Mouse (Mus musculus) embryo, embryonic 9.5 days (tissue): Measurements from ENCODE around the gene Plod3.

Experiments
- DNase-seq: peaks from one replicate; pipeline ENCODE4 v3.0.0-alpha.2; 2017; ENCODE audit errors: extremely low spot score

Plod3 gene

GRCm38 (mm10) chr5:137024318-137024717 is 37.5 kb downstream of the Plod3 start:
- DNase-seq = no peak

GRCm38 (mm10) chr5:137025132-137025531 is 38.3 kb downstream of the Plod3 start:
- peak; percentile 76 for DNase-seq

GRCm38 (mm10) chr5:137026092-137026491 is 39.3 kb downstream of the Plod3 start, which contains the start of gene Vgf:
TSS of gene Vgf (plus strand) at chr5:137026392.
- no peak for DNase-seq

- no peak for DNase-seq
These were observed 41.9 kb downstream of the Plod3 start for GRCm38 (mm10) chr5:137028561-137029272.

- DNase-seq = no peak
These were observed 42.4 kb downstream of the Plod3 start for GRCm38 (mm10) chr5:137029273-137029585.

- peak; percentile 97 for DNase-seq
These were observed 43.0 kb downstream of the Plod3 start for GRCm38 (mm10) chr5:137029643-137030415.

GRCm38 (mm10) chr5:137030416-137030810 is 43.6 kb downstream of the Plod3 start:
- DNase-seq = no peak

- DNase-seq = no peak
These were observed 44.5 kb downstream of the Plod3 start for GRCm38 (mm10) chr5:137031076-137032032.

- peak; percentile 46 for DNase-seq
These were observed 45.2 kb downstream of the Plod3 start for GRCm38 (mm10) chr5:137032033-137032421.

- peak; percentile 97 for DNase-seq
These were observed 45.8 kb downstream of the Plod3 start for GRCm38 (mm10) chr5:137032641-137033074.

- no peak for DNase-seq
These were observed 49.4 kb downstream of the Plod3 start for GRCm38 (mm10) chr5:137036211-137036610.

GRCm38 (mm10) chr5:137039453-137039852 is 52.6 kb downstream of the Plod3 start:
- no peak for DNase-seq

- DNase-seq = no peak
These were observed 54.6 kb downstream of the Plod3 start for GRCm38 (mm10) chr5:137041442-137041841.

- no peak for DNase-seq
These were observed 57.2 kb downstream of the Plod3 start for GRCm38 (mm10) chr5:137043997-137044396.

GRCm38 (mm10) chr5:137045402-137046323 is 58.8 kb downstream of the Plod3 start, which contains the start of gene Ap1s1:
TSS of gene Ap1s1 (minus strand) at chr5:137046135.
- peak; percentile 100 for DNase-seq
